Mouse (Mus musculus) regulatory T cell (primary cell): ENCODE measurements around the gene Lnpk.

Source experiments
- in situ Hi-C: fragments of 300-600 bp; cut with MboI, MseI; formaldehyde crosslinking; loops from one replicate; pipeline ENCODE4 v1.15.1; 2025; ENCODE audit warnings: high pct_unique_total_duplicates

The Lnpk gene

GRCm38 (mm10) chr2:74490186-74490585 lies 89.0 kb downstream of the Lnpk start:
- in situ Hi-C loops: no loop called here

DNA sequence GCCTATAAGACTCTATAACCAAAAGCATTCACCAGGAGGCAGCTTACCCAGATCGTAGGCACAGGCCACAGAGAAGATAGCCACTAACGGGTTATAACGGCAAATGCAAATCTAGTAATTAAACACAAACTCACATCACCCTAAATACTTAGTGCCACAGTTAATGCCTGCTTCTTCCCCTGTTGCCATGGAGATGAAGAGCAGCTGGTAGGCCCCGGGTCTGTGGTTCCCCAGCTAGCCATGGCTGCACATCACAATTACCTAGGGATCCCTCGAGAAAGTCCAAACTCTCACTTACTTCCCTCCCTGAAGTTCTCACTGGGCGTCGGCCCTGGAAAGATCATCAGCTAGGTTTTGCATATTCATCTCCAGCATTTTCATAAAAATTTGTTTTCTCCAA lies 90.8 kb downstream of the Lnpk start:
- in situ Hi-C loops: no loop called here

DNA sequence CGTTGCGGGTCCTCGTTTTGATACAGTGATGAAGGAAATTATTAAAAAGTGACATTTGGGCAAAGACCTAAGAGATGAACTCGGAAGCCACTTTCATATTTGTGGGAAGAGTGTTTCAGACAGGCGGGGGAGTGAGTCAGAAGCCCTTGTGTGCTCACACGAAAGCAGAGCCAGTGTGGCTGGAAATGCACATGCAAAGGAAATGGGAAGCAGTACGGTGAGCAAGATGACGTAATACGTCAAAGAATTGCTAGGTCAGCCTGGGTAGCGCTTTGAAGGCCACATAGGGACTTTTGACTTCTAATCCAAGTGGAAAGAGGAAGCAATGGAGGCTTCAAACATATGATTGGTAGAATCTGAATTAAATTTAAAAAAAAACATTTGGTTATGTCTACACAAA lies 96.6 kb downstream of the Lnpk start:
- in situ Hi-C loops: no loop called here

DNA sequence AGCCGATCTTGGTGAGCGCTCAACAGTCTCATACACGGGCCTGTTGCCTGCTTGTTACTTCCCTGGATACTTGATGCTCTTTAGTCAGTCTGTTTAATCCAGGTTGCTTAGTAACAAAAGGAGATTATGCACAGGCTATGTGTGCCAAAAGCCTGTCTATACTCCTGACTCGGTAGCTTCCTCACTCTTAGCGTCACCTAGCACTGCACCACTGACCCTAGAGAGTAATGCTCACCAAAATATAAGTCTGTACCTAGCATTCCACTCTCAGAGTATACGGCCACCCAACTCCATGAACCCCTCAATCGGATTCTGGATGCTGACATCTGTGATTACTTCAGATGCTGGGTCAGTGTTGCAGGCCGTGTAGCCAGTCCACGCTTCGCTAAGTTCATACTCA lies 97.1 kb downstream of the Lnpk start:
- in situ Hi-C loops: no loop called here
